Mouse (Mus musculus) liver, embryonic 13.5 days (tissue): ENCODE results near the gene Cyp2c69. TPM values are rescaled to one million over a fixed set of nuclear protein-coding genes. Genes with fewer than 3 reads are reported as not detected.

Source experiments
- polyA plus RNA-seq: library from polyadenylated mRNA; unstranded; fragments of >200 nt; fragmentation: Nextera tagmentation; extraction: Ambion mirVana; gene quantifications from 2 replicates; pipeline ENCODE4 v1.2.1, GENCODE M21; 2015

Cyp2c69 gene
- polyA plus RNA-seq, 1 experiment from 2014 or later = not detected

Other genes starting within 250 kb of the Cyp2c69 start
- gene Cyp2c67, start 237.7 kb downstream of the Cyp2c69 start, polyA plus RNA-seq = 0.45 and 0.86 TPM in 2 replicates
- gene Cyp2c68, start 145.7 kb downstream of the Cyp2c69 start, polyA plus RNA-seq = 79.3 and 101 TPM in 2 replicates
- gene Cyp2c40, start 74.0 kb downstream of the Cyp2c69 start, polyA plus RNA-seq = 0.59 TPM in 2 replicates
- gene Cyp2c37, start 105.6 kb upstream of the Cyp2c69 start, polyA plus RNA-seq = 0.35 and 0.48 TPM in 2 replicates
- not detected in 2 replicates for gene Cyp2c54, start 187.0 kb upstream of the Cyp2c69 start, polyA plus RNA-seq
- not detected in 2 replicates for gene Cyp2c50, start 202.9 kb upstream of the Cyp2c69 start, polyA plus RNA-seq